Mouse (Mus musculus) lung, postnatal 14 days (tissue): ENCODE measurements around the gene Fto.

Experiments
- DNase-seq: peaks from one replicate; pipeline ENCODE4 v3.0.0; 2021

Gene Fto

DNA sequence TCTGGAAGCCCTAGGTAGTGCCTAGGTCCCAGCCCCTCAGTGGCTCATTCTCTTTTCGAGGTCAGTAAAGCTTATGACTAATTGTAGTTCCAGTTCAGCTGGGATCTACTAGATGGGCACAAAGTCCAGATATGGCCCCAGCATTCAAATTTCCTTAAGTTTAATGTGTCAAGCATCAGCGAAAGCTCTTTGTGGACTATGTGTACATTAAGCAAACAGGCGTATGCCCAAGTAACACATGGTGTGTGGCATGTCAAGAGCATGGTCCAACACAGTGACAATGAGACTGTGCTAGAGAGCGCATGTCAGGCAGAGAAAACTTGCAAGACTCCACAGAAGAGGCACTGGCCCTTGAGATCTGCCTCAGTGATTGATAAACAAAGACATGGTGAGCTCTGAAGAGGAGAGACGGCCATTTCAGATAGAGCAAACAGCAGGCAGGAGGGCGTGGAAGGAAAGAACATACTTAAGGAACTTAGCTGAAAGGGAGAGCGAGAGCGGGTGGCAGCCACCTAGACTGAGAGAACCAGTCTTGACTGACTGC is 192.2 kb downstream of the Fto start:
- no peak for DNase-seq

DNA sequence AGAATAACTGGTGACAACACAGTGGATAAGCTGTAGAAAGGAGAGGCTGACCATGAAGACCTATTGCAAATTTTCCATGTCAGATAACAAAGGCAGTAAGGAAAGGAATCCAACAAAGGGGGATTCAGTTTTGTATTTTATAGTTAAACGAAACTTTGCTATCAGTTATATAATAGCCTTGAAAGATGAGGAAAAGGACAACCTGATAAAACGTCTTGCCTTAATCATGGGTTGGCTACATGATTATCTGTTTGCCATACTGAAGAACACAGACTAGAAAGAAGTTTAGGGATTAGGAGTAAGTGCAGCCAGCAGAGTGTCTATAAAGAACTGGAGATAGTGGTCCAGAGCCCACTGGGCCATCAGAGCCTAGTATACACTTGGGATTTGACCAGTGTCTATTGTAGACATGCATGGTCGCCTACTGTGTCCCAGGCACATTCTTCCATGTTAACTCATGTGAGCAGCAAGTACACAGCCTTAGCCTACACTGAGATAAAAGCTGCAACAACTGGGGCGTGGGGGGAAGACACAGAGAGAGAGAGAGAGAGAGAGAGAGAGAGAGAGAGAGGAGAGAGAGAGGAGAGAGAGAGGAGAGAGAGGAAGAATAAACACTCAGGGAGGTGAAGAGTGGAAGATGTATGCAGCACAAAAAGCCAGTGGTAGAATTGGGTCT is 192.8 kb downstream of the Fto start:
- DNase-seq = no peak

DNA sequence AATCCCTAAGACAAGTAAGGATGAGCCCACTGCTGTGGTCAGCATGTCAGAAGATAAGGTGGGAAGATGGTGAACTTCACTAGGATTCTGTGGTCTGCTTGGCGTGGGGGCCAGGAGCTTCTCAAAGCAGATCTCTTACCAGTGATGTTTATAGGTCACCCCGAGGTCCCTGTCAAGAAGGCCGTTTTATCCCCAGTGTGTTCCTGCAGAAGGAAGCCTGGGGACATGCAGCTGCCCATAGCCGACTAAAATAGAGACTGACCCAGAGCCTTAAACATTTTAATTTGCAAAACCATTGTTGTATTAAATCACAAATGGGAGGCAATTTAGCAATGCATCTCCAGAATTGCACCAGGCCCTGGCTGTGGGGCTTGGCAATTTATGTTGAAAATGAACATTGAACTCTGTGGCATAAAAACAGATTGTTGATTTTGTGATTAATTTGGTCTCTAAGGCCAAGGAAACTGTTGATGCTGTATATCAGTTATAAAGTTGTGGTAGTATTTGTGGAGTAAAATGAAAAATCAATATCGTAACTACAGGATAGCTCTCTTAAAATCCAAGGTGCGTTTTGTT is 193.4 kb downstream of the Fto start:
- no peak for DNase-seq

DNA sequence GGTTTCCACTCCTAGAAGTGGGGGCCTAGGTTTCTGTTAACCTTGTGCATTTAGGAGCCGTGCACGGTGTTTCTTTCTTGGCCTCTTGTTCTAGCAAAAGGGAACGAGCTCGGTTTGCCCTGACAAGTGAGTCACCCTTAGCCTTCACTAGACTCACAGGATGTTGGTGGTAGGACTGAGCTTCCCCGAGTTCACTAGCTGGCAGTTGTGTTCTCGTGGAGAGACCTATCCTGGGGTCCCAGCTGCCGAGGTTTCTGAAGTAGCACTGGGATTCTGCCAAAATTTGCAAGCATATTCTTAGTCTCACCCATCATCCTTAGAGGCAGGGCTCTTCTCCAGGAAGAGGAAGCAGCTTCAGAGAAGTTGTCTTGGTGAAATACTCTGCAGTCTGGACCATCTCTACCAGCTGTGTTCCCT is 194.4 kb downstream of the Fto start:
- no peak for DNase-seq

DNA sequence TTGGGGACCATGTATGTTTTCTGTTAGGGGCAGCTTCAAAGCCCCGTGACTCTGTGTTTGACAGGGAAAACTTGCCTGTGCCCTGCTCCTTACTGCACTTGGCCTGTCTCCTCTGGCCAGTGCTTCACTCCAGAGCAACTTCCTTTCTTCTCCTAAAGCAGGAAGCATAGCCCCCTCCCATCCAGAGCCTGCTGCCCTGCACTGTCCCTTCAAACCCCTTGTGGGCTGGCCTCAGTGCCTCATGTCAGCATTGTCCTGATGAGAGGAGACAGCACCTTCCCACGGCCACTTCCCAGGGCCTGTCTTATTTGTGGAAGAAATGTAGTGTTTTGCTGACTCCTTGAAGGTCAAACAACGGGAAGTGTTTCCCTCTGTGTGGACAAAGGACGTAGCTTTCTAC is 195.0 kb downstream of the Fto start:
- no peak for DNase-seq

DNA sequence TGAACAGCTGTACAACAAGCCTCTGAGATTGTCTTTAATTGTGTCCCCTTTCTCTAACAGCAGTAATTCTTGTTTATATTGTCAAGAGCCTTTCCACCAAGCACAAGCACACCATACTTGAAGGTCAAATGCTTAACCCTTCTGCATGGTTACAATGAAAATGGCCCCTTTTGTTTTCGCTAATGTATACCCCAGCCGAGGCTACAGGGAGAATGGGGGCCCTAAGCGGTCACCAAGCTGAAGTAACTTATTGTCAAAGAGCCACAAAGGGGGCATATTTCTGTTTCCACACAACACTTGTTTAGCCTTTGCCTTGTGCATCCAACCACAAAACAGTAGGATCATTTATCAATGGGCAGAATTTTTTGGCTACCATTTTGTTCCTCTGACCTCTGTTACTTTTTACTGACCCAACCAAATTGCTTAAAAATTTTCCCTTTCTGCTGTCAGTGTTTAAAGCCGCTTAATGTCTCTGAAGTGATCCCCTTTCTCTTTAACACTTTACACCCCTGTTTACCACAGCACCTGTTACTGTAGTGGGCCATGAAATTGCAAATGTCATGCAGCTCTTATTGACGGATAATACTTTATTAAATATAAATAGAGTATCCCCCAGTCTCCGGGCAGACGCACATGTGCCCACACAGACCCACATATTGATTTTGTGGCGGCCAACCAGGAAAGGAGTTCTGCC is 196.0 kb downstream of the Fto start:
- DNase-seq = no peak

DNA sequence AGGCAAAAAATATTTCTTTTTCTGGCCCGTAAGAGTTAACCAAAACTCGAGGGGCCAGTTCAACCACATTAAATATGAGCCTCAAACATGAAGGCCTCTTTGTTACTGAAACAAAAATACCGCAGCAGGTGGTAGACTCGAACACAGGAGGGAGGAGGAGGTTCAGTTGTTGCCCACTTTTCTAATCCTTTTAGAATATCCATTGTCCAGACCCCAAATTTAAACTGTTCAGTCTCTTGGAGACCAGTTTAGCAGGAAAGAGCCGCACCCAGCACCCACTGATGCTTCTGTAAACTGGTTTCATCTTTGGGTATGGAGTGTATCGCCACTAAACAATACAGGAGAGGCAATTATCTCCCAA is 196.6 kb downstream of the Fto start:
- no peak for DNase-seq

DNA sequence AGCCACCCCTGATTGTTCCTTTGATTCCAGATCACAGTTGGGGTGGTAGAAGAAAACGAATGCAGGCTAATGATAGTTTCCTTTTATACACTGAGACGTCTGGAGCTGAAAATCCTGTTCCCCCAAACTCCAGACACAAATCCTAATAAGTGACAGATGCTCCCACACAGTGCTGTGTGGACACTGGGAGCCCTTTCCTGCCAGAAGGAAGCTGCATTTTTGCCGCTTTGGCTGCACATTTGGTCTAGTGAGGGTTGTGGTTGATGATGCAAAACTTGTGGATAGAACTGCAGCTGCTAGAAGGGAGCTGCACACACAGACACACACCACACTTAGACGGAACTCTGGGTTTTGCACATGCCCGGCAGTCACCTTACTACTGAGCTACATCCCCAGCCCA is 197.4 kb downstream of the Fto start:
- DNase-seq = no peak

DNA sequence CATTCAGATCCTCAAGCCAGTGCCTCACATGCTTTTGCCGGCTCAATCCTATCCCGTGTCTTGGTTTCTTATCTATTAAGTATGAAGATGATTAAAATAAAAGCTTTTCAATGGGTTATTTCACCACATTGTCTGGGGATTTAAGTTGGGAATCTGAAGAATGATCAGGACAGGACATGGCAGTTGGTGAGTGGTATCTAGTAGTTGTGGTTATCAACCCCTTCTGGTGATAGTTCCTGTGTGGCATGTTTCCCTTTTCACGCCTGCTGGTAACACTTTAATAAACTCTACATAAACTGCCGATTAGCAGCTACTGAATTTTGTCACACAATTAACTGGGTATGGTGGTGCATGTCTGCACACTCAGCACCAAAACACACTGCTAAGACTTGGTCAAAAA is 198.6 kb downstream of the Fto start:
- no peak for DNase-seq

DNA sequence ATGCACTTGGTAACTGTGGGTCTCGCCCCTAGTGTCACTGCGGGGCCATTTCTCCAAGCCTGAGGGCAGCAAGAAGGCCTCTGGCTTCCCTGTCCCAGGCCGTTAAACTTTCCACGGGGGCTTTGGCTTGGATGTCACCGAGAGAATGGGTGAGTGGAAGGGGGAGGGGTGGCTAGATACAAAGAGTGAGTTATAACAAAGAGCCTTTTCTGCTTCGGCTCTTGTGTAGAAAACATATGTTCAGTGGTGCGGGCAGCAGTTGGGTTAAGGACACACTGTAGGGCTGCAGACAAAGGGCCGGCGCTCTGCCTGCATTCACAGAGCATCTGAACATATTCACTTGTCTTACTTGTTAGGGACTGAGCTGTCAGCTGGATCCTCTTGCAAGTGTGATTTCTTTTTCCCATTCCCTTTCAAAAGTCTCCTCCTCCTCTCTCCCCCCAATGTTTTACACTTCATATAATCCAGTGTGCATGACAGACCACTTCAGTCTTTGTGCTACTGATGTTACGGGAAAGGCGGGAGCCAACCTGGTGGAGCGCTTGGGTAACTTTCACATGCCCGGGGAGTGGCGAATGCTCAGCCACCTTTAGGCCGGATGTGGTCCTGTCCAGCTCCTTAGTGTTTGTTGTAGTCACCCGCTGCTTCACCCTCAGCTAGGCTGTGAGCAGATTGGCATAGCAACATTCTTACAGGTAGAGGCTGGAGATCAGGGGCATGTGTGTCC is 201.6 kb downstream of the Fto start:
- DNase-seq = no peak

DNA sequence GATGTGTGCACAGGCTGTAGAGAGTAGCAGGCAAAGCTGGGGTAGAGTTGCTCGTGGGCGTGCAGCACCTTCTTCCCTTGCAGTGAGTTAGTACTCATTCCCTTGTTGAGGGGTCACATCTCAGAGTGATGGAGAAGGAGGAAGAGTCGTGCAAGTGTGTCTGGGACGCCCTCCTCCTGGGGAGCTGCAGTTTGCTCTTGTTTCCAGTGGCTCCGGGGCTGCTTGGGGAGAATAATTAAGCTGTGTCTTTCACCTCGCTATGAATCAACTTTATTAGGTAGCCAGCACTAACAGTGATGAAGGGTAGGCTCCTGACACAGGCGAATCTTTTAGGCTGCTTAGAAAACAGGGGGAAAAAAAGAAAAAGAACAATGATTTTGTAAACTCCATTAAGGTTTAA is 203.1 kb downstream of the Fto start:
- no peak for DNase-seq

DNA sequence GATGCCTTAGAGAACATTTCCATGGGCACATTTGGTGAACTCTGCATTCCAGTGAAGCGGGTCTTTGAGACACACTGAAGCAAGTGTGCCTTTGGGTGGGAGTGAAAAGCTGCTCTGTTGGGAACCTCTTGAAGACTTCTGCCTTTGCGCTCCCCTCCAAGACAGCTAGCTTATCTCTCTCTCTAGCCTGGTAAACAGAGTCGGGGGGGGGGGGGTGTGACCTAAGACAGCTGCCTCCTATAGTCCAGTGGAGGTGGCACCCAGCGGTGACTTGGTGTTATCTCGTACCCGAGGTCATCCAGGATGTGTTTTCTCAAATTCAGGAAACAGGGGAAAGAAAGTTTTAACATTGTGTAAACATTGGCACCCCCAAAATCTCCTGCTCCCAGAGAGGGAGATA is 204.8 kb downstream of the Fto start:
- DNase-seq = no peak

DNA sequence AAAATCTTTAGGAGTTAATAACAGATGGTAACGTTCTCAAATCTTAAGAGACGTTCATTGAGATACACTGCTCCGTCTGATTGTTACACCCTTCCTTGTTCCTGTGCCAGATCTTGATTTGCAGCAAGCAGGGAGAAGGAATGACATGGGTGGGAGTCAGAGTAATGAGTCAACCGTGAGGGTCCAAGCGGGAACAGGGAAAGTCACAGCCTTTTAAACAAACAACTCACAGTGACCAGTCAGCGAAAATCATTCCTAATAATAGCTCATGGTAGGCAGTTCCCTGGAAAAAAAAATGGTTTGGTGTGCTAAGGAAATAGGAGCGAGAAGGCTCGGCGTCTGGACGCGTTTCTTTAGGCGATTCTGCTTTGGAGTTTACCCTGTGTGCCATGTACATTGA is 208.9 kb downstream of the Fto start:
- no peak for DNase-seq

DNA sequence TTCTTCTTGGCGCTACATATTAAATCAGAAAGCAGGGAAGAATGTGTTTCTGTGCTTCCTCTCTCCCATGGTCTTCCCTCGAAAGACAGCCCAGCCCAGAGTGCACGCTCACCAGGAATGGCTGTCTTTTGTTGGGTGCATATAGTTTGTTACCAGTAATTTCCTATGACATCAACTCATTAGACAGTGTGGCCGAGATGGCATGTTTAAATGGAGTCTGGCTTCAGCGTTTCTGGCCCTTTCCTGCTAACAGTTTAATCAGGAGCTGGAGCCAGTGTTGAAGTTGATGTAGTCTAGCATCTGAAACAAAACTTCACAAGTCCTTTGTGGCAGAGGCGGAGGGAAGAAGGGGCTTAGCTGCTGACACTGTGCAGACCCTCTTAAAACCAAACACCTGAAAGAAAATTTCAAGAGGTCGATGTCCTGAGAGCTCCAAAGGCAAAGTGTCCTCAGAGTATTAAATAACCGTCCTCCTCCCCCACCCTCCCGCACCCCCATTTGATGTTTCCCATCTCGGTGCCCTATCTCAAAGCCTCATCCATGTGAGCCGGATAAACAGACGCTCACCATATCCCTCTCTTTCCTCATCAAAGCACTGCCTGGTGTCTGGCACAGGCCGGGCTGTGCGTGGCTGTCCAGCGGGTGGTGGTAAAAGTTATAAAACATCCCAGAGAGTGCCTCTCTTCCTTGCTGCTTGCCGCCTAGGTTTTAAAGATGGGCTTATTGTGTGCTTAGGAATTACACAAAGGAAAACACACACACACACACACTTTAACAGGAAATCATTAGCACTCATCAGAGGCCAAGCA is 210.9 kb downstream of the Fto start:
- DNase-seq = no peak

DNA sequence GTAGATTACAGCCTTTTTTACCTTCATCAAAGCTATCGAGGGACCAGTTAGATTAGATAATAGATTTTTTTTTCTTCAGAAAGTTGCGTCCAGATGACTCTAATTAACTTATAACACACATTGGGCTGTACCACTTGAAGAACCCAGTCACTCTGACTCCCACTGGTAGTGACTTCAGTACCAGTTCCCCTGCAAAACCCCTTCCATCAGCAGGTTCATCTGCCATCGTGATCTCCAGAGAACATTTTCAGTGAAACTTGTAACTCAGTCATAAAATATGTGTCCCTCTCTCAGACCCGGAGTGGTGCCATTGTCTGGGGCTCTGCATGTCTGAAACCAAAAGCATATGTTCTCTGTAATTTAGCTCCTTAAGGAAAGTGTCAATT is 211.5 kb downstream of the Fto start:
- no peak for DNase-seq

DNA sequence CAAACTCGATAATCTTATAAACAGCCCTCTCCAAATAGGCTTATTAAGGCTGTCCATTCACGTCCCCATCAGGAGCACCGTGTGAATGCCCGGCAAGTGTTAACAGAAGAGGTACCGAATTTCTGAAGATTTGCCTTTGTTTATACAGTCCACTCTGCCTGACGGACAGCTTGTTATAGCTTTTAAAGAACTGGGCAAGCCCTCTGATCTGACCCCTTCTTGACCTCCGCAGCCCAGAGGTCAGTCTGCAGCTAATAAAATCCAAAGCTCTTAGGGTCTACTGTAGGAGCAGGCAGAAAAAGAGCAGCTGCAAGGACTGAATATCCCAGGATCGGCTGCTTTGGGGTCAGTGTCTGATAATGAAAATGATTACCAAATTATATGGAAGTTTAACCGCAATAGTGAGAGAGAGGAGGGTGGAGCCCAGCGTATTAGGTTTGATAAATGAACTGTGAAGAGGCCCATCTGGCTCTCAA is 212.1 kb downstream of the Fto start:
- no peak for DNase-seq

DNA sequence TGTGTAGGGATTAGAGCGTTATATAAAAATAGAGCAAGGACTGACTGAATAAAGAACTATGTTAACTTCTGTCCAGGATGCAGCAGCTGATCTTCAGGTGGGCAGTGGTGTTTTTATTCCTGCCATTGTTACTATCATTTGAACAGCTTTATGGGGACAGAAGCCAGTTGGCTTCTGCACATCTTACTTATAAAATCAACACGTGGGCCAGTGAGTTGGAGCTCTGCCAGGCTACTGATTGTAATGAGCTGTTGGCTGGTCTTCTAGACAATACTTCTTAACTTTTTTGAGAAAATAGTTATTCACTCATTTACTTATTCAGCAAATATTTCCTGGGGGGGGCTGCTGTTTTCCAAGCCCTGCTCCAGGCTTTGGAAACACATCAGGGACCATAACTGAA is 215.6 kb downstream of the Fto start:
- peak; percentile 31 for DNase-seq

DNA sequence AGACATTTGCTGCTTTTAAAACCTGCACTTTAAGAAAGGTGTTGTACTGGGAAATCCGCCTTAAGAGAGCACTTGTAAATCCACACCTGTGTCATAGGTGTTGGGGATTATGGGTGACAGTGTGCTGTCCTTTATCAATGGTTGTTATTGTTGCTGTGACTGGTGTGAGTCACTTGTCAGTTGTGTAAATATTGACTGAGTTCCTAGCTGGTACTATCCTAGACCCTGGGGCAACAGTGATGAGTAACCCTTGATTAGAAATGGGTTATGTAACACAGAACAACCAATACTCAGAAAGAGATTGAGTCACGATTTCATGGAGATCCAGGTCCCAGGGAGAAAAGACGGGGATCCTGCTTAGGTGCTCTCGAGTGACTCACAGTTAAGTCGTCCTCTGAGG is 216.4 kb downstream of the Fto start:
- DNase-seq = no peak

DNA sequence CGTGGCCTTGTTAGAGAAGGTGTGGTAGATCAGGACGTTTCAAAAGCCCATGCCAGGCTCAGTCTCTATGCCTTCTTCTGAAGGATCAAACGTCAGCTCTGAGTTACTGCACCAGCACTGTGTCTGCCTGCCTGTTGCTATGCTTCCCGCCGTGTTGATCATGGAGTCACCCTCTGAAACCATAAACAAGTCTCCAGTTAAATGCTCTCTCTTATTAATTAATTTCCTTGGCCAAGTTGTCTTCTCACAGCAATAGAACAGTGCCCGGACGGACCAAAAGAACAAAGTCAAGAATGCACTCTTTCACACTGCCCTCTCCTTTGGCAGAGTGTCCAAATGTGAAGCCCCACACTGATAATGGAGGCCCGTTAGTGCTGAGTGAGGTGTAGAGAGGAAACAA is 217.3 kb downstream of the Fto start:
- DNase-seq = no peak

DNA sequence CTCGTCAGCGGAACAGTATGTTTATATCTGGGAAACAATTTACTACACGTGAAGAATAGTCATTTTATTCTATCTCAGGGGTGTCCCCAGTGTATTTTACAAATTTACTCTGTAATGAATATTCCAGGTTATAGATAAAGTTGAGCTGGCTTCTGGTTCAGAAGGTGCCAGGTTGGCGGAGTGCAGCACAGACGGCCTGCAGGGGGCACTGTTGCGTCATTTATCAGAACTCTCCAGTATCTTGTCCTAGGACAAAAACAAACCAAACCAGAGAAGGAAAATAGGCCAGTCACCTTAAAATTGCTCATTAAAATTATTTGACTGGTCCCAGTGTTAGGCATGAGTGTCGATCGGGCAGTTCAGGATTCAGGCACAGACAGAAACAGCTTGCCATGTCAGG is 218.6 kb downstream of the Fto start:
- DNase-seq = peak; percentile 89

DNA sequence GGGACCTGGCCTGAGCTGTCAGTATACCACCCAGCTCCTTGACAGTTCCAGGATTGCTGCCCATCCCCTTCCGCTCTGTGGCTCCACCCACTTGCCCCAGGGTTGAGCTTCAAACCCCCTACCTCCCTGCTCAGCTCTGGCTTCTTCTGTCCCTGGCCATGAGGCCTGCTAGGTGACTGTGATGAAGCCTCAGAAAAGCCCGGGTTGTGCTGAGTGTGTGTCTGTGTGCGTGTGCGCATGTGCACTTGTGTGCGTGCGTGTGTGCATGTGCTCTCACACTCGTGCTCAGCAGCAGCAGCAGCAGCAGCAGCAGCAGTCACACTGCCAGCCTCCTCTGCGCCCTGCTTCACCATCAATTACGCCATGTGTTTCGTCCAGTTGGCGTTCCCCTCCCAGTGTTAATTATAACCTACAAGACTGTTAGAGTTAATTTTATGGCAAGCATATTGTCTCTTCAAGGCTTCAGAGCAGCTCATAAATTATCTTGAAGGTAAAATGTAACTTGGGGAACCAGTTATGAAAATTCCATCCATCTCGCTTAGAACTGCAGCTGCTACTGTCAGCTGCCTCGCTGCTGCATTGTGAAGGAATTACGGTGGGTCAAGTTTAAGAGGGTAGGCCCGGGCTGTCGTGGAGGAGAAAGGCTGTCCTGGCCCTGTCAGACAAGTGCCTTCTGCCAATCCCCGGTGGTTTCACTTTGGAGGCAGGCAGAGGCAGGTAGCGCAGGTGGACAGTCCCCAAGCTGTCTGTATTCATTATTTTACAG is 219.5 kb downstream of the Fto start:
- no peak for DNase-seq

DNA sequence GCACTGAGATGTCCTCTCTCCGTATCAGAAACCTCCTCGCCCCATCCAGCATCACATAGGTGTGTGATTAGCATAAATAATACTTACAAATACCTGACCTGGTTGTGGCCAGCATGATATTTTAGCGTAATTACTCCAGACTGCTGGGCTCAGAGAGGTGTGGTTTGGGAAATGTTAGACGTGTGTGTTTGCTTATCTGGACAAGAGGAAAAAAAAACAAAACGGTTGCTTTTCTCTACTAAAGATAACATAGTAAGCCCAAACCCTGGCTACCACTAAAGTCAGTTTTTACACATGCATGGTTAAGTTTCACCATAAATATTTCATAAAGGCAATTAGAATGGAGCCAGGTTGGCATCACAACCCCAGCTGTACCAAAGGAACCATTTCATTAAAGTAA is 221.4 kb downstream of the Fto start:
- DNase-seq = no peak
